Mouse (Mus musculus) lung, adult 2 months (tissue): ENCODE data around the gene Gdf3.

Experiments used
- CTCF ChIP-seq: fragments of 200-500 bp; IDR thresholded peaks from 2 replicates; pipeline ENCODE4 v1.5.1; 2011; ENCODE audit warnings: mild to moderate bottlenecking, low read length, control low read depth; ENCODE audit not compliant: insufficient read depth
- POLR2A ChIP-seq: fragments of 200-500 bp; IDR thresholded peaks from 2 replicates; pipeline ENCODE4 v1.6.1; 2011; ENCODE audit warnings: low read depth, mild to moderate bottlenecking, control low read depth, low read length, borderline replicate concordance; ENCODE audit errors: extremely low read depth

DNA sequence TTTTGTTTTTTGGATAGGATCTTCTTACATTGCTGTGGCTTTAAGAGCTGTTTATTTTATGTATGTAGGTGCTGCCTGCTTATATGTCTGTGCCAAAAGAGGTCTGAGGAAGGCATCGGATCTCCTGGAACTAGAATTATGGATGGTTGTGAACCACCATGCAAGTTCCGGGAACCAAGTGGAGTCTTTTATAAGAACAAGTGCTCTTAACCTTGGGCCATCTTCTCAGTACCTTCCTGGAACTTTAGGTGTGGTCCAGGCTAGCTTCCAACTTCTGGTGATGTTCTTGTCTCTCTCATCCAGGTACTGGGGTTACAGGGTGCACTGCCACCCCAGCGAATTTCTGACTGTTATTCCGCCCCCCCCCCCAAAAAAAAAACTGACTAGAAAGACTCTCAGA lies 2.5 kb upstream of the Gdf3 start:
- TF ChIP-seq CTCF: no peak
- no peak for TF ChIP-seq POLR2A
